In the genomic region with DNA sequence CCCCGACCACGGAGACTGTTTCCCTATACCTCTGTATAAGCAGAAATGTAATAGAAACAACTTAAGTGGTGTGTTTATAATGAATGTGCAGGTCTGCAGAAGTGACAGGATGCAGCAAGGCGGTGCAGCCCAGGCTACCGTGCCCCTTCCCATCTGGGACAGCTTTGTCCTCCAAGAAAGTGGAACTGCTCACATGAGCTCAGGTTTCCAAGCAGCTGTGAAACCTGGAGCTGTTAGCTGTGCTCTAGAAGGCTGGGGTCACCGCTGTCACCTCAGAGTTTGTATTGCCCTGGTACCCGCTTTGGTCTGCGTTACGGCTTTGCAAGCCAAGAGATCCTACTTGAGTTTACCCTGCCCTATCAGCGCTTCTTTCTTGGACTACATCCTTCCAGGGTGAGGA, we compare ENCODE assay signal across 10 mouse cellular contexts.
"Had no signal": no experiment of that assay in that cellular context is flagged by ENCODE, and none has a peak within 500 bp of the region (broad histone marks: within the 10 kb centered on the region; RNA-seq: fewer than 3 reads in every experiment).

No protein-coding gene starts in this region.

- DNase-seq: kidney, adult 11 months; left cerebral cortex, postnatal 4 days; lung, adult 18-20 months; midbrain, embryonic 14.5 days; thymus, postnatal 4 days had no signal

- H3K27ac ChIP-seq: kidney, postnatal 0 days; liver, embryonic 14.5 days; neural tube, embryonic 15.5 days; stomach, postnatal 0 days had no signal

- H3K4me2 ChIP-seq: neural tube, embryonic 15.5 days had no signal

- H3K9me3 ChIP-seq: neural tube, embryonic 15.5 days had no signal

- H3K4me1 ChIP-seq: neural tube, embryonic 15.5 days had no signal

- H3K4me3 ChIP-seq: myocyte; neural tube, embryonic 15.5 days had no signal

- H3K9ac ChIP-seq: liver, embryonic 14.5 days; neural tube, embryonic 15.5 days had no signal

- H3K36me3 ChIP-seq: neural tube, embryonic 15.5 days had no signal

- H3K27me3 ChIP-seq: neural tube, embryonic 15.5 days had no signal
